Mouse (Mus musculus) C3H10T1/2 (cell line): ENCODE results near the gene Pf4. TPM values are rescaled to one million over a fixed set of nuclear protein-coding genes. Genes with fewer than 3 reads are reported as not detected.

Experiments
- polyA plus RNA-seq, 2 experiments: library from polyadenylated mRNA; unstranded; fragments of >200 nt; fragmentation: generic; extraction: Trizol; gene quantifications; one replicate each; pipeline ENCODE4 v1.2.1; 2012; ENCODE audit warnings: missing spikeins in 2 of 2

The Pf4 gene
- under 1 TPM in 1 of 2 experiments, not detected in 1; 0.99 TPM for polyA plus RNA-seq

GRCm38 (mm10) chr5:90771880-90772653 is at the start of gene Pf4:
TSS of gene Pf4 (plus strand) at chr5:90772435.

DNA sequence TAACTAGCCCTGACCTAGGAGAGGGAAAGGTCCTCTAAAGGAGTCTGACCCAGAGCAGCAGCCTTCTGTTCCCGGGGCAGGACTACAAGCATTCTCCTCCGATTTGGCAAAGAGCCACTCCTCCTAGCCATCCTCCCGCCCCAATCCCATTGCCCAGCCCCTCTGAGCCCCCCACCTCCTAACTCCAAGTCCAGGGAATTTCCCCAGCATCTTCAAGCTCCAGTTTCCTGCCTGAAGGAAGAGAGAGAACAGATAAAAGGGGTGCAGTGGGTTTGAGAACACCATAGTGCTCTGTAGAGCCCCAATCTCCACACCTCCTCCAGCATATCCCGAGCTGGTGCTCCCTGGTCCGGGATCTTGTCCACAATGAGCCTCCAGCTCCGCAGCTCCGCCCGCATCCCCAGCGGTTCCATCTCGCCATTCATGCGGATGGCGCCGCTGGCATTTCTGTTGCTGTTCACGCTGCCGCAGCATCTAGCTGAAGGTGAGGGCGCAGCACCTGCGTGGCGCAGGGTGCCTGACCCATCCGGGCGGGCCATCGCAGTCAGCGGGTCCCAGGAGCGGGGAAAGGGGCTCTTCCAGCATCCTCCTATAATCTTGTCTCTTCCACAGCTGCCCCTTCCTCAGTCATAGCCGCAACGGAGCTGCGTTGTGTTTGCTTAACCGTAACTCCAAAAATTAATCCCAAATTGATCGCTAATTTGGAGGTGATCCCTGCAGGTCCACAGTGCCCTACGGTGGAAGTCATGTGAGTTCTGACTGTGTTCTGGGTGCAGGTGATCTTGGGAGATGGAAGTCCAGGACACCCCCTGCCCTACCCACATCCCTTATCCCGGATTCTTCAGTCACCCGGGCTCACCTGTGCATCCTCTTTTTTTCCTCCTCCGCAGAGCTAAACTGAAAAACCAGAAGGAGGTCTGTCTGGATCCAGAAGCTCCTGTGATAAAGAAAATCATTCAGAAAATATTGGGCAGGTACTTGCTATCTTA is 12.9 kb upstream of the Pf4 start, which contains the start of gene Cxcl5:
Gene Cxcl5 (plus strand): TSS at position 284 of the 989 bp plus-strand sequence.

GRCm38 (mm10) chr5:90768218-90768617 is 4.0 kb upstream of the Pf4 start, which contains the start of gene Ppbp:
TSS of gene Ppbp (plus strand) at chr5:90768518.

GRCm38 (mm10) chr5:90785659-90786588 is 13.7 kb downstream of the Pf4 start, which contains the start of gene Cxcl3:
TSS of gene Cxcl3 (plus strand) at chr5:90786103.

GRCm38 (mm10) chr5:90794195-90794625 is 22.0 kb downstream of the Pf4 start, which contains the start of gene Cxcl15:
TSS of gene Cxcl15 (plus strand) at chr5:90794534.

Other genes with a start within 250 kb of the Pf4 start
- gene 5830473C10Rik, start 211.3 kb upstream of the Pf4 start, polyA plus RNA-seq: under 1 TPM; 0.02 to 0.04 TPM
- under 1 TPM; 0.04 to 0.08 TPM for gene Rassf6, start 131.8 kb upstream of the Pf4 start, polyA plus RNA-seq
- gene Cxcl5, start 13.1 kb upstream of the Pf4 start, polyA plus RNA-seq: 10 to 100 TPM in 1 of 2 experiments, under 1 TPM in 1; 0.48 to 20.8 TPM
- under 1 TPM; 0.05 to 0.50 TPM for gene Ppbp, start 3.9 kb upstream of the Pf4 start, polyA plus RNA-seq
- not detected for gene Cxcl3, start 13.7 kb downstream of the Pf4 start, polyA plus RNA-seq
- under 1 TPM in 1 of 2 experiments, not detected in 1; 0.37 TPM for gene Cxcl15, start 22.1 kb downstream of the Pf4 start, polyA plus RNA-seq
- 10 to 100 TPM in 1 of 2 experiments, under 1 TPM in 1; 0.75 to 30.1 TPM for gene Cxcl1, start 118.8 kb downstream of the Pf4 start, polyA plus RNA-seq
- not detected for gene Cxcl2, start 131.4 kb downstream of the Pf4 start, polyA plus RNA-seq
- gene Mthfd2l, start 158.7 kb downstream of the Pf4 start, polyA plus RNA-seq: 10 to 100 TPM; 12.9 to 41.7 TPM